Mouse (Mus musculus): ENCODE data around the gene Nrxn3. TPM values are rescaled to one million over a fixed set of nuclear protein-coding genes. Genes with fewer than 3 reads are reported as not detected.

Nrxn3 gene
- polyA plus RNA-seq, 1 experiment from 2014 or later, result 1.3 TPM

- H3K4me1 ChIP-seq (ENCODE audit: control insufficient read depth, insufficient read depth, low read length), result no peaks in the 10 kb centered on the region
- WGBS, result 79% methylated on average over 4 of the region's 4 CpGs
- no peaks in the 10 kb centered on the region for H3K36me3 ChIP-seq (ENCODE audit: control insufficient read depth, insufficient read depth)
- H3K27me3 ChIP-seq (ENCODE audit: control insufficient read depth, insufficient read depth, low read length), result no peaks in the 10 kb centered on the region
- no peaks in the 10 kb centered on the region for H3K9me3 ChIP-seq (replicated peaks; ENCODE audit: control insufficient read depth, low read length)
- no peak for ATAC-seq (replicated peaks; ENCODE audit: extremely low read depth, insufficient read depth, low FRiP score)
- H3K9ac ChIP-seq (ENCODE audit: low read length), result no peak overlapping the region
- no peak overlapping the region for H3K4me2 ChIP-seq (ENCODE audit: low read depth, low read length)
- no peak overlapping the region for H3K4me3 ChIP-seq (ENCODE audit: low read length)
- no peak overlapping the region for H3K27ac ChIP-seq (ENCODE audit: low read length)
Measured at GRCm38 (mm10) chr12:89995392-89995791, 1272.7 kb downstream of the Nrxn3 start.

- 65% methylated on average over 2 of the region's 2 CpGs for WGBS
- Histone ChIP-seq H3K9me3 (replicated peaks; ENCODE audit: control insufficient read depth, low read length) (no peaks in the 10 kb centered on the region), H3K4me1 (ENCODE audit: control insufficient read depth, insufficient read depth, low read length) (no peaks in the 10 kb centered on the region), H3K36me3 (ENCODE audit: control insufficient read depth, insufficient read depth) (no peaks in the 10 kb centered on the region), H3K4me3 (ENCODE audit: low read length) (no peak overlapping the region), H3K4me2 (ENCODE audit: low read depth, low read length) (no peak overlapping the region), H3K27me3 (ENCODE audit: control insufficient read depth, insufficient read depth, low read length) (no peaks in the 10 kb centered on the region), H3K9ac (ENCODE audit: low read length) (no peak overlapping the region), H3K27ac (ENCODE audit: low read length) (no peak overlapping the region)
- ATAC-seq (replicated peaks; ENCODE audit: extremely low read depth, insufficient read depth, low FRiP score), result no peak
Measured at GRCm38 (mm10) chr12:90010280-90010679, 1287.6 kb downstream of the Nrxn3 start.

- no peak overlapping the region for H3K27ac ChIP-seq (ENCODE audit: low read length)
- 68% methylated on average over 2 of the region's 2 CpGs for WGBS
- ATAC-seq (replicated peaks; ENCODE audit: extremely low read depth, insufficient read depth, low FRiP score), result no peak
- H3K4me1 ChIP-seq (ENCODE audit: control insufficient read depth, insufficient read depth, low read length), result no peaks in the 10 kb centered on the region
- H3K36me3 ChIP-seq (ENCODE audit: control insufficient read depth, insufficient read depth), result no peaks in the 10 kb centered on the region
- no peak overlapping the region for H3K4me2 ChIP-seq (ENCODE audit: low read depth, low read length)
- H3K9ac ChIP-seq (ENCODE audit: low read length), result no peak overlapping the region
- no peaks in the 10 kb centered on the region for H3K27me3 ChIP-seq (ENCODE audit: control insufficient read depth, insufficient read depth, low read length)
- no peak overlapping the region for H3K4me3 ChIP-seq (ENCODE audit: low read length)
- no peaks in the 10 kb centered on the region for H3K9me3 ChIP-seq (replicated peaks; ENCODE audit: control insufficient read depth, low read length)
Measured at GRCm38 (mm10) chr12:90013958-90014357, 1291.3 kb downstream of the Nrxn3 start.

GRCm38 (mm10) chr12:90027023-90027422, 1304.3 kb downstream of the Nrxn3 start:
- Histone ChIP-seq H3K4me2 (ENCODE audit: low read depth, low read length) (no peak overlapping the region), H3K9me3 (replicated peaks; ENCODE audit: control insufficient read depth, low read length) (no peaks in the 10 kb centered on the region), H3K4me1 (ENCODE audit: control insufficient read depth, insufficient read depth, low read length) (no peaks in the 10 kb centered on the region), H3K4me3 (ENCODE audit: low read length) (no peak overlapping the region), H3K27ac (ENCODE audit: low read length) (no peak overlapping the region), H3K9ac (ENCODE audit: low read length) (no peak overlapping the region), H3K36me3 (ENCODE audit: control insufficient read depth, insufficient read depth) (no peaks in the 10 kb centered on the region), H3K27me3 (ENCODE audit: control insufficient read depth, insufficient read depth, low read length) (no peaks in the 10 kb centered on the region)
- no peak for ATAC-seq (replicated peaks; ENCODE audit: extremely low read depth, insufficient read depth, low FRiP score)
- WGBS, result 68% methylated on average over 3 of the region's 3 CpGs

- no peaks in the 10 kb centered on the region for H3K4me1 ChIP-seq (ENCODE audit: control insufficient read depth, insufficient read depth, low read length)
- H3K4me3 ChIP-seq (ENCODE audit: low read length), result no peak overlapping the region
- H3K27me3 ChIP-seq (ENCODE audit: control insufficient read depth, insufficient read depth, low read length), result no peaks in the 10 kb centered on the region
- no peak overlapping the region for H3K27ac ChIP-seq (ENCODE audit: low read length)
- no peak overlapping the region for H3K9ac ChIP-seq (ENCODE audit: low read length)
- H3K9me3 ChIP-seq (replicated peaks; ENCODE audit: control insufficient read depth, low read length), result no peaks in the 10 kb centered on the region
- 41% methylated on average over 1 of the region's 1 CpGs for WGBS
- no peak overlapping the region for H3K4me2 ChIP-seq (ENCODE audit: low read depth, low read length)
- H3K36me3 ChIP-seq (ENCODE audit: control insufficient read depth, insufficient read depth), result no peaks in the 10 kb centered on the region
- no peak for ATAC-seq (replicated peaks; ENCODE audit: extremely low read depth, insufficient read depth, low FRiP score)
Measured at GRCm38 (mm10) chr12:90041038-90041437, 1318.4 kb downstream of the Nrxn3 start.

- Histone ChIP-seq H3K9ac (ENCODE audit: low read length) (no peak overlapping the region), H3K9me3 (replicated peaks; ENCODE audit: control insufficient read depth, low read length) (no peaks in the 10 kb centered on the region), H3K4me2 (ENCODE audit: low read depth, low read length) (peak overlapping the region; percentile 26), H3K4me1 (ENCODE audit: control insufficient read depth, insufficient read depth, low read length) (peaks cover 11% of the 10 kb centered on the region), H3K36me3 (ENCODE audit: control insufficient read depth, insufficient read depth) (no peaks in the 10 kb centered on the region), H3K27me3 (ENCODE audit: control insufficient read depth, insufficient read depth, low read length) (no peaks in the 10 kb centered on the region), H3K27ac (ENCODE audit: low read length) (peak overlapping the region; percentile 26; the same call in 1 of the 2 replicates), H3K4me3 (ENCODE audit: low read length) (no peak overlapping the region)
- ATAC-seq (replicated peaks; ENCODE audit: extremely low read depth, insufficient read depth, low FRiP score), result peak; percentile 60
- 44% methylated on average over 5 of the region's 5 CpGs for WGBS
Measured at GRCm38 (mm10) chr12:90056256-90056655, 1333.6 kb downstream of the Nrxn3 start.

- H3K27me3 ChIP-seq (ENCODE audit: control insufficient read depth, insufficient read depth, low read length), result no peaks in the 10 kb centered on the region
- peaks cover 14% of the 10 kb centered on the region for H3K4me1 ChIP-seq (ENCODE audit: control insufficient read depth, insufficient read depth, low read length)
- no peaks in the 10 kb centered on the region for H3K36me3 ChIP-seq (ENCODE audit: control insufficient read depth, insufficient read depth)
- H3K4me2 ChIP-seq (ENCODE audit: low read depth, low read length), result no peak overlapping the region
- no peaks in the 10 kb centered on the region for H3K9me3 ChIP-seq (replicated peaks; ENCODE audit: control insufficient read depth, low read length)
- no peak for ATAC-seq (replicated peaks; ENCODE audit: extremely low read depth, insufficient read depth, low FRiP score)
- H3K27ac ChIP-seq (ENCODE audit: low read length), result no peak overlapping the region
- 76% methylated on average over 3 of the region's 3 CpGs for WGBS
- H3K4me3 ChIP-seq (ENCODE audit: low read length), result no peak overlapping the region
- H3K9ac ChIP-seq (ENCODE audit: low read length), result no peak overlapping the region
Measured at GRCm38 (mm10) chr12:90059786-90060185, 1337.1 kb downstream of the Nrxn3 start.

- no peak for ATAC-seq (replicated peaks; ENCODE audit: extremely low read depth, insufficient read depth, low FRiP score)
Measured at GRCm38 (mm10) chr12:90061312-90061711, 1338.6 kb downstream of the Nrxn3 start.

GRCm38 (mm10) chr12:90062219-90062618, 1339.5 kb downstream of the Nrxn3 start:
- Histone ChIP-seq H3K27ac (ENCODE audit: low read length) (no peak overlapping the region), H3K36me3 (ENCODE audit: control insufficient read depth, insufficient read depth) (no peaks in the 10 kb centered on the region), H3K9ac (ENCODE audit: low read length) (no peak overlapping the region), H3K27me3 (ENCODE audit: control insufficient read depth, insufficient read depth, low read length) (no peaks in the 10 kb centered on the region), H3K9me3 (replicated peaks; ENCODE audit: control insufficient read depth, low read length) (no peaks in the 10 kb centered on the region), H3K4me1 (ENCODE audit: control insufficient read depth, insufficient read depth, low read length) (peaks cover 7% of the 10 kb centered on the region; the same call in 1 of the 2 replicates), H3K4me2 (ENCODE audit: low read depth, low read length) (no peak overlapping the region), H3K4me3 (ENCODE audit: low read length) (no peak overlapping the region)
- ATAC-seq (replicated peaks; ENCODE audit: extremely low read depth, insufficient read depth, low FRiP score), result no peak
- WGBS, result 76% methylated on average over 5 of the region's 5 CpGs

More at GRCm38 (mm10) chr12:90061312-90061711, 1338.6 kb downstream of the Nrxn3 start:
- no peak overlapping the region for H3K9ac ChIP-seq (ENCODE audit: low read length)
- 39% methylated on average over 3 of the region's 3 CpGs for WGBS
- H3K4me1 ChIP-seq (ENCODE audit: control insufficient read depth, insufficient read depth, low read length), result peaks cover 9% of the 10 kb centered on the region; the same call in 1 of the 2 replicates
- H3K27me3 ChIP-seq (ENCODE audit: control insufficient read depth, insufficient read depth, low read length), result no peaks in the 10 kb centered on the region
- H3K4me3 ChIP-seq (ENCODE audit: low read length), result no peak overlapping the region
- no peak overlapping the region for H3K4me2 ChIP-seq (ENCODE audit: low read depth, low read length)
- H3K27ac ChIP-seq (ENCODE audit: low read length), result no peak overlapping the region; the same call in 1 of the 2 replicates
- no peaks in the 10 kb centered on the region for H3K36me3 ChIP-seq (ENCODE audit: control insufficient read depth, insufficient read depth)
- no peaks in the 10 kb centered on the region for H3K9me3 ChIP-seq (replicated peaks; ENCODE audit: control insufficient read depth, low read length)

All from heart, embryonic 16.5 days (tissue).